Mouse (Mus musculus) G1E (cell line): ENCODE results near the gene Bri3bp. TPM values are rescaled to one million over a fixed set of nuclear protein-coding genes. Genes with fewer than 3 reads are reported as not detected.
A peak's percentile ranks its signal among the peaks of the same experiment; 100 is the strongest.
"Not testable (repeated sequence)": the region's sequence is repeated elsewhere in the genome, so short reads cannot be mapped to it uniquely, and the experiment has no call there.

ENCODE experiments used
- ATAC-seq: 2 replicates; pipeline ENCODE4 v1.8.0; 2016; ENCODE audit warnings: mild to moderate bottlenecking; ENCODE audit not compliant: insufficient number of reproducible peaks, poor library complexity, low FRiP score, severe bottlenecking; ENCODE audit errors: extremely low read depth
- DNase-seq: peaks from one replicate; pipeline ENCODE4 v3.0.0; 2012; ENCODE audit warnings: low spot score
- H3K27me3 ChIP-seq: 2 replicates; pipeline ENCODE4 v1.6.1; 2012; ENCODE audit warnings: mild to moderate bottlenecking, low read length, inconsistent platforms; ENCODE audit not compliant: insufficient read depth
- H3K36me3 ChIP-seq: replicated peaks from 2 replicates; pipeline ENCODE3; 2012; ENCODE audit warnings: mild to moderate bottlenecking, inconsistent platforms
- H3K4me1 ChIP-seq: 2 replicates; pipeline ENCODE4 v1.6.1; 2012; ENCODE audit warnings: low read depth, low read length, inconsistent platforms, mixed read lengths; ENCODE audit not compliant: insufficient read depth
- H3K4me3 ChIP-seq: 2 replicates; pipeline ENCODE4 v1.5.1; 2012; ENCODE audit warnings: low read depth, mild to moderate bottlenecking, inconsistent platforms, low read length, moderate library complexity, mixed read lengths
- H3K9me3 ChIP-seq: replicated peaks from 2 replicates; pipeline ENCODE4 v1.6.1; 2012; ENCODE audit warnings: inconsistent platforms
- CTCF ChIP-seq: IDR thresholded peaks from 2 replicates; pipeline ENCODE4 v1.5.1; 2012; ENCODE audit warnings: low read depth, low read length, inconsistent platforms, mixed read lengths
- GATA1 ChIP-seq: IDR thresholded peaks from 2 replicates; pipeline ENCODE4 v1.6.1; 2012; ENCODE audit warnings: borderline replicate concordance, low read length, inconsistent platforms, mixed read lengths
- GATA2 ChIP-seq: IDR thresholded peaks from 2 replicates; pipeline ENCODE4 v1.6.1; 2012; ENCODE audit warnings: low read depth, low read length, inconsistent platforms, borderline replicate concordance
- POLR2AphosphoS5 ChIP-seq: IDR thresholded peaks from 2 replicates; pipeline ENCODE4 v1.6.1; 2012; ENCODE audit warnings: low read depth, low read length, inconsistent platforms; ENCODE audit not compliant: insufficient replicate concordance
- TAL1 ChIP-seq: conservative IDR thresholded peaks from 2 replicates; pipeline ENCODE4 v1.6.1; 2012; ENCODE audit warnings: low read depth, low read length, inconsistent platforms, mixed read lengths
- polyA plus RNA-seq: library from polyadenylated mRNA; stranded (reverse); fragments of >175 nt; gene quantifications from 2 replicates; pipeline ENCODE4 v1.2.3, GENCODE M21; 2012
- total RNA-seq, 2 experiments: library from RNA; stranded (forward) in 1 of 2; stranded (reverse) in 1 of 2; fragments of 200-1000 nt in 1 of 2; fragments of >200 nt in 1 of 2; fragmentation: Nextera tagmentation in 1 of 2; gene quantifications; 2 replicates each; pipeline ENCODE4 v1.2.3; 2014 to 2017

Gene Bri3bp
- total and polyA plus RNA-seq, 3 experiments = 14.6 to 76.6 (median 50.1) TPM

DNA sequence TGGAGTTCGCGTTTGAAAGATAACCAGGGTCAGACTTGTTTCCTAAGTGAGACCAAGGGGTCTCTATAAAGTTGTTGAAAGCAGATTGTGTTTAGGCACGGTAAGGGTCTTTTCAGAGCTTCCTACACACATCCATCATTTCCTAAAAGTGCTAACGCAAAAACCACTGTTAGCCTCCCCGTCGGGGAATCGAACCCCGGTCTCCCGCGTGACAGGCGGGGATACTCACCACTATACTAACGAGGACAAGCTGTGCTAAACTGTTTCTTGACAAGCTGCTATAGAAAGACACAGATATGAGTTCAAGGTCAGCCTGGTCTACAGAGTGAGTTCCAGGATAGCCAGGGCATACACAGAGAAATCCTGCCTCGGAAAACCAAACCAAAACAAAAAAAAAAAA, 32.5 kb upstream of the Bri3bp start:
- Histone ChIP-seq H3K4me3 (peak overlapping the region; percentile 66), H3K36me3 (peaks cover 16% of the 10 kb centered on the region), H3K27me3 (no peaks in the 10 kb centered on the region), H3K9me3 (no peaks in the 10 kb centered on the region), H3K4me1 (peaks cover 56% of the 10 kb centered on the region)
- no peak for TF ChIP-seq TAL1
- ATAC-seq = peak; percentile 58
- DNase-seq = peak; percentile 60

DNA sequence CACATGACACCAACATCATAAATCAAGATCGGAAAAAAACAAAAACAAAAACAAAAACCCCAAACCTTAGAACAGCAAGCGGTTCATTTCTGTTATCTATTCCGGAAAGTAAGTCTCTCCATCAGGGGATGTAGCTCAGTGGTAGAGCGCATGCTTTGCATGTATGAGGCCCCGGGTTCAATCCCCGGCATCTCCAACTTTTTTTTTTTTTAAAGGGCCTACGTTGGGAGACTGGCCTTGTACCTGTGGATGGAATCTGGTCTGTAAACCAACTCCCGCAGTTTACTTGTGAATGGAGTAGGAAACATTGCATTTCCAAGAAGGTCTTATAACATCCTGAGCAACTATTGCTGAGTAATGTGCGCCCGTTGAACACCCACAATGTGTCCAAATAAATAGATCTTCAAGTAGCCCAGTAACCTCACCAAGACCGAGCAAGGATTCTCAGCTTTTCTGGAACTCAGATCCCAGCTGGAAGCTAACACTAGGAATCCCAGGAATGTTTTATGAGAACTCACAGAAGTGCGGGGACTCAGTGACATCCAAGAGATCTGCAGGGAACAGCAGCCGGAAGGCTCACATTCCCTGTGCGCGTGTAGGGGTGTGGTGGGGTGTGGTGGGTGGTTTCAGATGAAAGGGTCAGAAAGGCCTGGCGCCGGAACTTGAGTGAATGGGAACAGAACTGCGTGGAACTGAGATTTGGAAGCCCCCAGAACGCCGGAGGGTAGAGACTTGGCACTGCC, 31.8 kb upstream of the Bri3bp start:
- H3K36me3 ChIP-seq = peaks cover 23% of the 10 kb centered on the region
- no peaks in the 10 kb centered on the region for H3K27me3 ChIP-seq

DNA sequence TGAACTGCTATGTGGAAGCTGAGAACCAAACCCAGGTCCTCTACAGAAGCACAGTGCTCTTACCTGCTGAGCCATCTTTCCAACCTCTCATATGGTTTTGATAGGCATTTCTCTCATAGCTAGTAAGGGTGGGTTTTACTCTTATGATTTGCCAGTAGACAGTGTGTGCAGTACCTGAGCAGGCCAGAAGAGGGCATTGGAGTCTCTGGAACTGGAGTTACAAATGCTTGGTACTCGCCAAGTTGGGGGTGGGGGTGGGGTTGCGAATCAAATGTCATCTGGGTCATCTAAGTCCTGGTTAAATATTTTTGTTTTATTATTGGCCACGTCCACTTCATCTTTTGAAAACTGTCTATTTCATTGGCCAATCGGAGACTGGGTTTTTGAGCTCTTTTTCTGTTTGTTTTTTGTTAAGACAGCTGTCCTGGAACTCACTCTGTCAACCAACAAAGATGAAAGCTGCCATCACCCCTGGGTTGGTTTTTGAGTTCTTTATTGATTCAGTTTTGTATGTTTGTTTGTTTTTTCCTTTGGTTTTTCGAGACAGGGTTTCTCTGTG, 29.3 kb upstream of the Bri3bp start:
- DNase-seq (no peak), ATAC-seq (no peak)
- TF ChIP-seq POLR2AphosphoS5 (no peak), GATA1 (no peak), GATA2 (no peak), TAL1 (no peak), CTCF (peak; percentile 74)
- H3K4me3 ChIP-seq = no peak overlapping the region
- no peaks in the 10 kb centered on the region for H3K9me3 ChIP-seq
- no peaks in the 10 kb centered on the region for H3K27me3 ChIP-seq
- peaks cover 48% of the 10 kb centered on the region for H3K36me3 ChIP-seq
- peaks cover 36% of the 10 kb centered on the region for H3K4me1 ChIP-seq

More for the DNA sequence above, 31.8 kb upstream of the Bri3bp start:
- DNase-seq (no peak), ATAC-seq (no peak)
- Histone ChIP-seq H3K4me1 (peaks cover 54% of the 10 kb centered on the region), H3K4me3 (peak overlapping the region; percentile 66), H3K9me3 (no peaks in the 10 kb centered on the region)
- TF ChIP-seq GATA2 = no peak
- no peak for TF ChIP-seq TAL1
- TF ChIP-seq POLR2AphosphoS5 = no peak
- no peak for TF ChIP-seq GATA1

DNA sequence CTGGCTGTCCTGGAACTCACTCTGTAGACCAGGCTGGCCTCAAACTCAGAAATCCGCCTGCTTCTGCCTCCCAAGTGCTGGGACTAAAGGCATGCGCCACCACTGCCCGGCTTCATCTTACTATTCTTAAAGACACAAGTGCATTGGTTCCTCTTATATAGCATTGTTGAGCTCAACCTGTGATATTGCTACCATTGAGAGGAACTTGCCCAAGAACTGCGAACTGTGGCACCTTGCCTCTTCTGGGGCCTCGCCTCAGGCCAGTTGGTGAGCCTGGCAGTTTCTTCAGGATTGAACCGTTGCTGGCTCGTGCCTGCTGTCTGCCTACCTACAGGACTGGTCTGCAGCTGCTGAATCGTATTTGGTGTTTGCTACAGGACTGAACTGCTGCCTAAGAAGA, 28.8 kb upstream of the Bri3bp start:
- not testable (repeated sequence) for ATAC-seq, H3K27me3 ChIP-seq
- peaks cover 53% of the 10 kb centered on the region for H3K36me3 ChIP-seq

DNA sequence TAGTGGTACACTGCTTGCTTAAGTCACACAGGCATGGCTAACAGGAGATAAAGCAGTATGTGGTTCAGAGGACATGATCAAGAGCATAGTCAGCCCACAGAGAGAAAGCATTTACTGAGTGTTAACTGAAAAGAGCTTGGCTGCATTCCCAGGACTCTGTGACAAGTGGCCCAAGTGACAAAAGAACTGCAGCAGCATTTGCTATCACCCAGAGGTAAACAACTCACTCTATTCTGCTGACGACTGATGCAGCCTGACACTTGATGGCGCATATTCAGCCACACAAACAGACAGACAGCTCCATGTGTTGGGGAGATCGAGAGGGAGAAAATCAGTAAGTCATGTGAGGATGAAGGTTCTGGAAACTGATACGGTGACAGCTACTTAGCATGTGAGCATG, 27.6 kb upstream of the Bri3bp start:
- no peak overlapping the region for H3K4me3 ChIP-seq
- H3K36me3 ChIP-seq = peaks cover 65% of the 10 kb centered on the region
- TF ChIP-seq GATA2 (no peak), TAL1 (no peak), CTCF (no peak)
- DNase-seq (no peak), ATAC-seq (no peak)
- H3K9me3 ChIP-seq = no peaks in the 10 kb centered on the region
- H3K27me3 ChIP-seq = no peaks in the 10 kb centered on the region
- peaks cover 21% of the 10 kb centered on the region for H3K4me1 ChIP-seq

More for the DNA sequence above, 28.8 kb upstream of the Bri3bp start:
- not testable (repeated sequence) for DNase-seq, H3K4me3 ChIP-seq, H3K9me3 ChIP-seq
- peaks cover 32% of the 10 kb centered on the region for H3K4me1 ChIP-seq

DNA sequence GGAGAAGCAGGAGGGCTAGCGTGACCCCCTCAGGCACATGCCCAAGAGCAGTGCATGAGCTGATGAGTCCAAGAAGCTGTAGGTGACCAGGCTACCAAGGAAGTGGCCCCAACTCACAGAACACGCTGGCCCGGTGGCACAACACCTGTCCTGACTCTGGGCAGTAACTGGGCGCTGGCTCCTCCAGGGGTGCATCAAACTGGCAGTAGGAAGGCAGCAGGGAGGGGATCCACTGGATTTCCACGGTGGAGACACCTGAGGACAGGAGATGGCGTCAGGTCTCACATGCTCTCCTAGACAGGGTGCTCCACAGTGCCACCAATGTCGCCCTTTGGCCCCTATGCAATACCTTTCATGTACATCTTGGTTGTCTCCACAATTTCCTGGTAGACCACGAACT, 25.2 kb upstream of the Bri3bp start:
- Histone ChIP-seq H3K4me3 (0 out of 2 replicates have a peak overlapping the region, but pooled peaks have one; percentile 7), H3K4me1 (peaks cover 6% of the 10 kb centered on the region), H3K27me3 (no peaks in the 10 kb centered on the region), H3K36me3 (peaks cover 89% of the 10 kb centered on the region), H3K9me3 (no peaks in the 10 kb centered on the region)
- TF ChIP-seq GATA1 = no peak
- TF ChIP-seq GATA2 = no peak
- TF ChIP-seq POLR2AphosphoS5 = no peak
- TF ChIP-seq CTCF = no peak
- no peak for TF ChIP-seq TAL1
- DNase-seq = no peak
- no peak for ATAC-seq

DNA sequence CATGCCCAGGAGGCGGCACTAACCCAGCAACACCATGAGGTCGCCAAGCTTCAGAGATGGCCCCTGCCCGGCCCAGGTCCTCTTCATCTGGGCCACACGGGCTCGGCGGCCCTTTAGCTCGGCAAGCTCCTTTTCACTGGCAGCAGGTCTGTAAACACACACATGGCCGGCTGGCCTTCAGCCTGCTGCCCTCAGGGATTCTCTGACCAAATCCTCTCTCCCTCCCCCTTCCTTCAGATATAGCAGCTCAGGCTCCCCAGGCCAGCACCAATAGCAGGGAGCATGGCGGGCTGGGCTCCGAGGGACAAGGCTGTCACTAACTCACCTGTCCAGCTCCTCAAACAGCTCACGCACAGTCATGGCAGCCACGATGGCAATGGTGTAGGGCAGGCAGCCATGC, 22.7 kb upstream of the Bri3bp start:
- no peak for TF ChIP-seq POLR2AphosphoS5
- TF ChIP-seq GATA2 = no peak
- TF ChIP-seq TAL1 = no peak
- TF ChIP-seq CTCF = no peak
- TF ChIP-seq GATA1 = no peak
- ATAC-seq (no peak), DNase-seq (no peak)
- H3K4me1 ChIP-seq = peaks cover 6% of the 10 kb centered on the region; the same call in 1 of the 2 replicates
- peaks cover 100% of the 10 kb centered on the region for H3K36me3 ChIP-seq
- no peak overlapping the region for H3K4me3 ChIP-seq
- H3K9me3 ChIP-seq = no peaks in the 10 kb centered on the region
- H3K27me3 ChIP-seq = no peaks in the 10 kb centered on the region; the same call in 1 of the 2 replicates
